Mouse (Mus musculus): Measurements from ENCODE around the gene Ttll5. TPM values are rescaled to one million over a fixed set of nuclear protein-coding genes. Genes with fewer than 3 reads are reported as not detected.

Ttll5 gene
- polyA plus RNA-seq, 1 experiment = 22.2 TPM

GRCm38 (mm10) chr12:85955690-85956089 lies 131.2 kb downstream of the Ttll5 start:
- DNase-seq (ENCODE audit: low read depth) = no peak
- TF ChIP-seq CTCF (IDR thresholded peaks at IDR 0.05; ENCODE audit: borderline replicate concordance, extremely low read depth, insufficient read depth, insufficient read length) (no peak), POLR2A (IDR thresholded peaks at IDR 0.05; ENCODE audit: borderline replicate concordance, extremely low read depth, insufficient read depth, insufficient read length, poor library complexity, severe bottlenecking) (no peak)

DNA sequence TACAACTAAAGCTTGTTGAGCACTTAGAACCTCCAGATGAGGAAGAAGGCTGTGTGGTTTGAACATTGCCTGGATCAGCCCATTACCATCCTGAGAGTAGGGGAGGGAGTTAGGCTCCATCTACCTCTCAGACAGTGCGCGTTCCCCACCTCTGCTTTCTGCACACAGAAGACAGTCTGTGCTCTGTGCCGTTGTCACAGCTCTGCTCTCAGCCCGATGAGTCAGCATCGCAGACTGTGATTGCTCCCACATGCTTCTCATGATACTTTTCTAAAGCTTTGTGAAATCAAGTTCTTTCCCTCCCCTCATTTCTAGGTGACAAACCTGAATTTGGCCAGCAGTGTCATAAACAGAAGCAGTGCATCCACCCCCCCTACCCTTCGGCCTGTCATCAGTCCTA lies 131.8 kb downstream of the Ttll5 start:
- no peak for DNase-seq (ENCODE audit: low read depth)
- no peak for TF ChIP-seq CTCF (IDR thresholded peaks at IDR 0.05; ENCODE audit: borderline replicate concordance, extremely low read depth, insufficient read depth, insufficient read length)
- no peak for TF ChIP-seq POLR2A (IDR thresholded peaks at IDR 0.05; ENCODE audit: borderline replicate concordance, extremely low read depth, insufficient read depth, insufficient read length, poor library complexity, severe bottlenecking)

DNA sequence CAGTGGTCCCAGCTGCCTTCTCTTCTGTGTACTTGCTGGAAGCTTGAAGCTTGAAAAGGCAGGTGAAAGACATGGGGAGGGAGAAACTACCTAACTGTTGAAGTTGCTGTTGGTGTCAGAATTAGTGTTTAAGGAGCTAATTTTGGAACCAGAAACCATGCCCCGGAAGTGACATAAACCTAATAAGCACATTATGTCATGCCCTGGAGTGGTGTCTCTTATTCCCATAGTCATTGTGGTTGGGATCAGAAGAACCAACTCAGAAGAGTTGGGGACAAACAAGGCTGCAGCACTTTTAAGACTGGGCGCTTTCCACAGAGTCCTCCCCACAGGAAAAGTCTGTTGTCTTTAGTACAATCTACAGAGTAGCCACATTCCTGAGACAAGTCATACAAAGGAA lies 134.0 kb downstream of the Ttll5 start:
- DNase-seq (ENCODE audit: low read depth) = no peak
- TF ChIP-seq CTCF (IDR thresholded peaks at IDR 0.05; ENCODE audit: borderline replicate concordance, extremely low read depth, insufficient read depth, insufficient read length) (no peak), POLR2A (IDR thresholded peaks at IDR 0.05; ENCODE audit: borderline replicate concordance, extremely low read depth, insufficient read depth, insufficient read length, poor library complexity, severe bottlenecking) (no peak)

DNA sequence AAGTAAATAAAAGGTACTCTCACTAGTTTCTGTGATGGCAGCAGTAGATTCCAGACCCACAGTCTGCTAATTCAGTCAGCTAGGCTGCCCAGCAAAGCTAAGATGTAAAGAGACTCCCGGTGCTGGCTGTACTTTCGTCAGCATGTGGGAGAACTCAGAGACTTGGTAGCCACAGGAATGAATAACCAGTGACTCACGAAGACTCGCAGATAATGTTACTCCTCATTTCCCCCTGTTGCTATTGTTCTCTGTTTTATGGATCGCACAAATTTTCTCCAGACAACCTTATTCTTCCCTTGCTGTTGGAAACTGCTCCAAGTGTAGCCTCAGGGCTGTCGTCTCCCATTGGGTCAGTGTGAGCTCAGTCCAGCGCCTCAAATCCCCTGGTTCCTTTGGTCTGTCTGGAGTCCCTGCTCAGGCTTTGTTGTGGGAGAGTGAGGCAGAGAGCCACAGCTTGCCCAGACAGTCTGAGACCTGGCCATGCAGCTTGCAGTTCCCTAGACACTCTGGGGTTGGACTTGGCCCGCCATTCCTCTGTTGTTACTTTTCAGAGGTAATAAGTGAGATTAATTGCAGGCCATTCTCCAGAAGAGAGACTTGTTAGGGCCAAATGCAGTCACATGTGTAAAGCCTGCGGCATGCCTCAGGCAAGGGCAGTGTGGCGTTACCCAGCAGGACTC lies 135.5 kb downstream of the Ttll5 start:
- TF ChIP-seq CTCF (IDR thresholded peaks at IDR 0.05; ENCODE audit: borderline replicate concordance, extremely low read depth, insufficient read depth, insufficient read length) (no peak), POLR2A (IDR thresholded peaks at IDR 0.05; ENCODE audit: borderline replicate concordance, extremely low read depth, insufficient read depth, insufficient read length, poor library complexity, severe bottlenecking) (no peak)
- DNase-seq (ENCODE audit: low read depth) = peak; percentile 43

GRCm38 (mm10) chr12:85960699-85961098 lies 136.2 kb downstream of the Ttll5 start:
- TF ChIP-seq POLR2A (IDR thresholded peaks at IDR 0.05; ENCODE audit: borderline replicate concordance, extremely low read depth, insufficient read depth, insufficient read length, poor library complexity, severe bottlenecking) (no peak), CTCF (IDR thresholded peaks at IDR 0.05; ENCODE audit: borderline replicate concordance, extremely low read depth, insufficient read depth, insufficient read length) (no peak)

GRCm38 (mm10) chr12:85963160-85963559 lies 138.7 kb downstream of the Ttll5 start:
- TF ChIP-seq POLR2A (IDR thresholded peaks at IDR 0.05; ENCODE audit: borderline replicate concordance, extremely low read depth, insufficient read depth, insufficient read length, poor library complexity, severe bottlenecking) = no peak
- no peak for TF ChIP-seq CTCF (IDR thresholded peaks at IDR 0.05; ENCODE audit: borderline replicate concordance, extremely low read depth, insufficient read depth, insufficient read length)
- no peak for DNase-seq (ENCODE audit: low read depth)

More at GRCm38 (mm10) chr12:85960699-85961098, 136.2 kb downstream of the Ttll5 start:
- no peak for DNase-seq (ENCODE audit: low read depth)

GRCm38 (mm10) chr12:85963699-85964098 lies 139.2 kb downstream of the Ttll5 start:
- TF ChIP-seq CTCF (IDR thresholded peaks at IDR 0.05; ENCODE audit: borderline replicate concordance, extremely low read depth, insufficient read depth, insufficient read length) (no peak), POLR2A (IDR thresholded peaks at IDR 0.05; ENCODE audit: borderline replicate concordance, extremely low read depth, insufficient read depth, insufficient read length, poor library complexity, severe bottlenecking) (no peak)
- DNase-seq (ENCODE audit: low read depth) = no peak

- no peak for TF ChIP-seq CTCF (IDR thresholded peaks at IDR 0.05; ENCODE audit: borderline replicate concordance, extremely low read depth, insufficient read depth, insufficient read length)
- TF ChIP-seq POLR2A (IDR thresholded peaks at IDR 0.05; ENCODE audit: borderline replicate concordance, extremely low read depth, insufficient read depth, insufficient read length, poor library complexity, severe bottlenecking) = no peak
Observed at GRCm38 (mm10) chr12:85964436-85964835, 140.0 kb downstream of the Ttll5 start.

DNA sequence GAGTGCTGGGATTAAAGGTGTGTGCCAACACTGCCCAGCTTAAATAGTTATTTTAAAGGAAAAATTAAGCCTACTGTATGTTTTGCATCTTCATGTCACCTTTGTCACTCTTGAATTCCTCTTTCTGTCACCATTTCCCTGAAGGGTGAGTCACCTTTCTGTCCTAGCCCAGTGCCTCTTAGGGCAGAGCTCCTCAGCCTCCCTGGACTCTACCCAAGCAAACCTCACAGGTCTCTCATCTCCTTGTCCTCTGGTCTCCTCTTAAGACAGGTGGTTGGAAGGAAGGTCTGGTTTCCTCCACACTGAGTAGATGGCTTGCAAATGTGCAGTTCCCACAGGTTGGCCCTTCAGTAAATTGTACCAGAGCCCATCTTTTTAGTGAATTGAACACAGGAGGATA lies 143.4 kb downstream of the Ttll5 start:
- DNase-seq (ENCODE audit: low read depth) = no peak
- no peak for TF ChIP-seq CTCF (IDR thresholded peaks at IDR 0.05; ENCODE audit: borderline replicate concordance, extremely low read depth, insufficient read depth, insufficient read length)
- TF ChIP-seq POLR2A (IDR thresholded peaks at IDR 0.05; ENCODE audit: borderline replicate concordance, extremely low read depth, insufficient read depth, insufficient read length, poor library complexity, severe bottlenecking) = no peak

More at GRCm38 (mm10) chr12:85964436-85964835, 140.0 kb downstream of the Ttll5 start:
- DNase-seq (ENCODE audit: low read depth) = no peak

DNA sequence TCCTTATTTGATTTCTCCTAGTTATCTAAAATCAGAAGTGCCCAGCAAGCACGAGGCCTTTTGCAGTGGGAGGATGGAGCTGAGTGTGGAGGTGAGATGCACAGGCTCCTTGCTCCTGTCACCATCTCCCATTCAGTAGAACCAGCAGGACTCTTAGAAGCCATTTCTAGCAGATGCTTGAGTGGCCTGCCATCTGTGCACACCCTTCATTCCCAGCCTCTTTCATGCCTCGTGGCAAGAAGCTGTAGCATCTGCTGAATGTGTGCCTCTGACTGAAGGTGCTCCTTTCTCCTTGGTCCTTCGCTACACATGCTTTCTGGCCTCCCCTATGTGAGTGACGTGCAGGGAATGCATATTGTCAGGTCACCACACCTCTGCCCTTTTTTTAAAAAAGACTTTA lies 143.9 kb downstream of the Ttll5 start:
- TF ChIP-seq CTCF (IDR thresholded peaks at IDR 0.05; ENCODE audit: borderline replicate concordance, extremely low read depth, insufficient read depth, insufficient read length) = no peak
- no peak for TF ChIP-seq POLR2A (IDR thresholded peaks at IDR 0.05; ENCODE audit: borderline replicate concordance, extremely low read depth, insufficient read depth, insufficient read length, poor library complexity, severe bottlenecking)
- peak; percentile 65 for DNase-seq (ENCODE audit: low read depth)

GRCm38 (mm10) chr12:85969571-85969970 lies 145.1 kb downstream of the Ttll5 start:
- TF ChIP-seq POLR2A (IDR thresholded peaks at IDR 0.05; ENCODE audit: borderline replicate concordance, extremely low read depth, insufficient read depth, insufficient read length, poor library complexity, severe bottlenecking) = no peak
- TF ChIP-seq CTCF (IDR thresholded peaks at IDR 0.05; ENCODE audit: borderline replicate concordance, extremely low read depth, insufficient read depth, insufficient read length) = no peak
- DNase-seq (ENCODE audit: low read depth) = no peak

DNA sequence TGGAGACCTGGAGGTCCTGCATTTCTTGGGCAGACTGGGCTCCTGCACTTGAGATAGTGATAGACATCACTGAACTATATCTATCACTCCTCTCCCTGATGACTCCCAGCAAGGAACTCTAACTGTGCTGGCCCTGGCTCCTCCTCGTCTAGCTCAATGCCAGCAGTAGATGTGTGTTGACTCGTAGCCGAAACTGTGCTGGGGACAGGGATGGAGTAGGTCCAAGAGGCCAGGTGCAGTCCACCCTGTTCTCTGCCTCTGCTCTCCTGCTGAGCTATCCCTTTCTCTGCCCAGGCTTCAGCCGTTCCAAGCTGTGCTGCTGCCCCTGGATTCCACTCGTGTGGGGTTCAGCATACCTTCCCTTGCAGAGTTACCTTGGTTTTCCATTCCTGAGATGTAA lies 145.7 kb downstream of the Ttll5 start:
- TF ChIP-seq CTCF (IDR thresholded peaks at IDR 0.05; ENCODE audit: borderline replicate concordance, extremely low read depth, insufficient read depth, insufficient read length) = no peak
- no peak for TF ChIP-seq POLR2A (IDR thresholded peaks at IDR 0.05; ENCODE audit: borderline replicate concordance, extremely low read depth, insufficient read depth, insufficient read length, poor library complexity, severe bottlenecking)
- no peak for DNase-seq (ENCODE audit: low read depth)

All from brain, embryonic 14.5 days (tissue).